Mouse (Mus musculus): ENCODE data around the gene Stpg1. TPM values are rescaled to one million over a fixed set of nuclear protein-coding genes. Genes with fewer than 3 reads are reported as not detected.

Gene Stpg1
- polyA plus RNA-seq, 1 experiment from 2014 or later: 0.79 TPM

DNA sequence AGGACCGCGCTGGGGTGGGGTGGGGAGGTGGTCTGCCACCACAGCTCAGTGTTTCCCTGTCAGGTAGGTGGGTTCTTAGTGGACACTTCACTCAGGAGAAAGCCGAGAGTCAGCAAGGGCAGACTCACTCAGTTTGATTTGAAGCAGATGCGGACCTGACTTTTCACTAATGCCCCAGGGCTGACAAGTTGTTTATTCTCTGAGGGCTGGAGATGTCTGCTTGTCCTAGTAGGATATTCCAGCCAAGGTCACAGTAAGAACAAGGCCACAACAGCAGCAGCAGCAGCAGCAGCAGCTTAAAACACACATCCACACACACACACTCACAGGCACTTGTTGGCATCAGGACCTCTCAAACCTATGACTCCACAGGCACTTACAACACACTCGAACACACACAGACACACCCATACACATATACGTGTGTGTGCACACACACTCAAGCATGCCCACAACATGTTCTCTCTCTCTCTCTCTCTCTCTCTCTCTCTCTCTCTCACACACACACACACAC is 76.5 kb downstream of the Stpg1 start:
- Histone ChIP-seq H3K4me3 (ENCODE audit: low read depth, low read length) (no peak overlapping the region), H3K27ac (ENCODE audit: low read depth, low read length) (no peak overlapping the region), H3K27me3 (ENCODE audit: control insufficient read depth, insufficient read depth, low read length) (peaks cover 50% of the 10 kb centered on the region), H3K9me3 (ENCODE audit: control insufficient read depth, low read length) (no peaks in the 10 kb centered on the region), H3K9ac (ENCODE audit: low read depth, low read length) (no peak overlapping the region), H3K4me1 (replicated peaks; ENCODE audit: control insufficient read depth, insufficient read depth, low read length) (peaks cover 4% of the 10 kb centered on the region; the same call in 1 of the 2 replicates), H3K36me3 (ENCODE audit: control insufficient read depth, insufficient read depth, low read length) (no peaks in the 10 kb centered on the region), H3K4me2 (replicated peaks; ENCODE audit: low read depth, low read length) (no peak overlapping the region)
- ATAC-seq (ENCODE audit: low FRiP score) (no peak), DNase-seq (ENCODE audit: low spot score) (no peak)
- 56% methylated on average over 6 of the region's 6 CpGs for WGBS

DNA sequence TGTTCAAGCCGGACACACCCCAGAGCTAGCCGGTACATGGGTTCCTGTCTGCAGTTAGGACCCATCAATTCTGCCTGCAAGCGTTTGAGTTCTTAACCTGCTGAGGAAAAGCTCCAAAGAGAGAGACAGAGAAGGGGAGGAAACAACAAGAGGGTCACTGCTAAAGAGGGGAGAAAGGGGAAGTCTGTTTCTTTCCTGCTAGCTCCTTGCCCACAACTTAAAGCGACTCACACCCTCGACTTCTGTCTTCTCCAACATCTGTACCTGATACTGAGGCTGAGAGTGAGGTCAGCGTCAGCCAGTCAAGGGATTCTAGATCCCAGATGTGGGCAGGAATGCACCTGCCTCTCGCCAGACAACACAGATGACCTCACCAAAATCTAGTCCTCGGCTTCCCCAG is 77.7 kb downstream of the Stpg1 start:
- Histone ChIP-seq H3K4me1 (replicated peaks; ENCODE audit: control insufficient read depth, insufficient read depth, low read length) (peaks cover 4% of the 10 kb centered on the region; the same call in 1 of the 2 replicates), H3K27me3 (ENCODE audit: control insufficient read depth, insufficient read depth, low read length) (peaks cover 50% of the 10 kb centered on the region), H3K9me3 (ENCODE audit: control insufficient read depth, low read length) (no peaks in the 10 kb centered on the region), H3K36me3 (ENCODE audit: control insufficient read depth, insufficient read depth, low read length) (no peaks in the 10 kb centered on the region), H3K9ac (ENCODE audit: low read depth, low read length) (no peak overlapping the region), H3K27ac (ENCODE audit: low read depth, low read length) (no peak overlapping the region), H3K4me3 (ENCODE audit: low read depth, low read length) (no peak overlapping the region), H3K4me2 (replicated peaks; ENCODE audit: low read depth, low read length) (no peak overlapping the region)
- ATAC-seq (ENCODE audit: low FRiP score) (no peak), DNase-seq (ENCODE audit: low spot score) (no peak)
- WGBS: 32% methylated on average over 8 of the region's 8 CpGs

DNA sequence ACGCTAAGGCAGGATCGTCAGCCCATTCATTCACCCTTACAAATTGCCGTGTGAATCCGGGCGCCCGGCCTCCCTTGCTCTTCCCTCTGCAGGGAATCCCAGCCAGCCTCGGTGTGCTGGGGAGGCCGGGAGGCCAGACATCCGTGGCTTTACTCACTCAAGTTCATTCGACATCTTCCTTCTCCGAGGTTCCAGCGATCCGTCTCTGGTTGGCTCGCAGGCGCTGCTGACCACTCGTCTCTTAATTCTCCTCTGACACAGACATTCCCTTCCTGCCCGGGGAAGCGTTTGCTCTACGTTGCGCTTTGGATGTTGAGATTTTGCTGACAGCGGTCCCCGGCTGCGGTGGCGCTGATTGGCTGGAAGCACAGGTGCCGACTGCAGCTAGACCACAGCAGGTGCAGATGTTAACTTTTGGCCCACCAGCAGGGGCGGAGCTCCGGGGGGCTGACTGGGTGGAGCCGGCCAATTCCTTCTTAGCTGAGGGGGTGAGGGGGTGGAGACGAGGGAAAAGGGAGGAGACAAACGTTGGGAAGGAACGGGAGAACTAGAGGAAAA is 78.7 kb downstream of the Stpg1 start, which contains the start of gene Grhl3:
Gene Grhl3 (minus strand): TSS at position 380 of the 558 bp plus-strand sequence.
- peak within 1 kb of the TSS; percentile 47 for H3K4me2 ChIP-seq (replicated peaks; ENCODE audit: low read depth, low read length)
- no peaks in the 10 kb centered on the region for H3K9me3 ChIP-seq (ENCODE audit: control insufficient read depth, low read length)
- ATAC-seq (ENCODE audit: low FRiP score) (no peak), DNase-seq (ENCODE audit: low spot score) (peak; percentile 54)
- peak within 1 kb of the TSS; percentile 17 for H3K4me3 ChIP-seq (ENCODE audit: low read depth, low read length)
- under 1% methylated on average over 31 of the region's 31 CpGs for WGBS
- peaks cover 4% of the 10 kb centered on the region; the same call in 1 of the 2 replicates for H3K4me1 ChIP-seq (replicated peaks; ENCODE audit: control insufficient read depth, insufficient read depth, low read length)
- H3K27me3 ChIP-seq (ENCODE audit: control insufficient read depth, insufficient read depth, low read length): peaks cover 50% of the 10 kb centered on the region
- H3K9ac ChIP-seq (ENCODE audit: low read depth, low read length): no peak within 1 kb of the TSS
- no peaks in the 10 kb centered on the region for H3K36me3 ChIP-seq (ENCODE audit: control insufficient read depth, insufficient read depth, low read length)
- no peak within 1 kb of the TSS for H3K27ac ChIP-seq (ENCODE audit: low read depth, low read length)

DNA sequence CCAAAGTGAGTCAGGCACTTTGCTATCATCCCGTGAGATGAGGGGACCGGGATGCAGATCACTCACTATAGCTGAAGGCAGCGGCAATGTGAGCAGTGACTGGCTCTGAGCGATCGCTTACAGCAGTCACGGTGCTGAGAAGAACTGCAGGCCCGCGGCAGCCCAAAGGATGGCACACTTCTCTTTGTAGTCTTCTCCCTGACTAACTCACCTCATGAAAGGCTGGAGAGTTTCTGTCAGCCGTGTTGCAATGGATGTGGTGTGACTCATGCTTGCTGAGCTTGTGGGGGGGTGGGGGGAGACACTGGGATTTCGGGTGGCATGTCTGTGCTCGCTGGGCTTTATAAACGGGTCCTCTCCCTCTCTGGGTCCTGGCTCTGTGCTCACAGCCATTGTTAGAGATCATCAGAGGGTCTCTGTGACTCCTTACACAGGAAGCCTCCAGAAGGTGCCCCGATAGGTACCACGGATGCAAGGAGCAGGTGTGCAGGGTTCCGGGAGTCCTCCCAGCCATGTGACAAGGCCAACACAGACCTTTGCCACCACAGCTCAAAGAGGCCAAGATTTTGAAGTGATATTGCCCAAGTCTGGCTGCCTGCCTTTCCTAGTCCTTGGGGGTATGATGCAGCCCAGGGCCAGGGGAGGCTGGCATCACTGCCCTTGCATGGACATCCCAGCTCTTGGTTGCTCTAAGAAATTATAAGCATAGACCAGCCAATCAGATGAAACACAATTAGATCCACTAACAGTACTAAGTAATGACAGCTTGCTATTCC is 81.0 kb downstream of the Stpg1 start:
- Histone ChIP-seq H3K4me1 (replicated peaks; ENCODE audit: control insufficient read depth, insufficient read depth, low read length) (no peaks in the 10 kb centered on the region; the same call in 1 of the 2 replicates), H3K9ac (ENCODE audit: low read depth, low read length) (no peak overlapping the region), H3K9me3 (ENCODE audit: control insufficient read depth, low read length) (no peaks in the 10 kb centered on the region), H3K4me3 (ENCODE audit: low read depth, low read length) (no peak overlapping the region), H3K36me3 (ENCODE audit: control insufficient read depth, insufficient read depth, low read length) (no peaks in the 10 kb centered on the region), H3K27ac (ENCODE audit: low read depth, low read length) (no peak overlapping the region), H3K27me3 (ENCODE audit: control insufficient read depth, insufficient read depth, low read length) (peaks cover 38% of the 10 kb centered on the region), H3K4me2 (replicated peaks; ENCODE audit: low read depth, low read length) (no peak overlapping the region)
- WGBS: 66% methylated on average over 15 of the region's 15 CpGs
- no peak for DNase-seq (ENCODE audit: low spot score)
- ATAC-seq (ENCODE audit: low FRiP score): no peak

DNA sequence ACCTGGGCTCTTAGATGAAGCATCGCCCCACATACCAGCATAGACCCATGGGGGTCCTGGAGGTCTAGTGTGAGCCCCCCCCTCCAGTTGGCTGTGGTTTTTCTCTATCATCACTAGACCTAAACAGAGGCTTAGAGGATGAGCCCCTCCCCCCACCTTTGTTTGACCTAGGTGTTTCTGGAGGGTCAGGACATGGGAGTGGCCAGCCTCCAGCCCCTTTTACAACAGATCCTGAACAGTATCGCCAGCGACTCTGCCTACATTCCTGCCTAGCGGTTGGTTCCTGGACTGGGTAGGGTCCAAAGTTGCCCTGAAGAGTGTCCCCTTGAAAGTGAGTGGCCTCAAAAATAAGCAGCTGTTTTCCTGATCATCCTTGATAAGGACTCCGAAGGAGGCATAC is 83.9 kb downstream of the Stpg1 start:
- WGBS: 82% methylated on average over 5 of the region's 5 CpGs
- ATAC-seq (ENCODE audit: low FRiP score): no peak

DNA sequence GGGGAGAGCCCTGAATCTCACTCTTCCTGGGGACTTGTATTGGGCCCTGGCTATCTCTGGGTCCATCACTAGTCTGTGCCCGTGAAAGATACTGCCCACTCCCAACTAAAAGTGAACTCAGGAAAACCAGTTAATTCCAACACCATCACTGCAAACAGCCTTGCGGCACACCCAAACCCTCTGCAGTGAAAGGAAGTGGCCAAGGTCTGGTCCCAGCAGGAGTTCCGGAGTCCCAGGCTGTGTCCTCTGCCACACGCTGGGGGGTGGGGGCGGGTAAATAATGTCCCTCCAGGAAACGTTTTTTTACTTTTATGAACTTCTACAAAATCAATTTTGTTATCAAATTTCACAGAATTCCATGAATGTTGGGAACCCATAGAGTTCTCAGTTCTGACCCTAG is 85.1 kb downstream of the Stpg1 start:
- no peak overlapping the region for H3K27ac ChIP-seq (ENCODE audit: low read depth, low read length)
- ATAC-seq (ENCODE audit: low FRiP score) (no peak), DNase-seq (ENCODE audit: low spot score) (no peak)
- 65% methylated on average over 6 of the region's 6 CpGs for WGBS
- H3K4me2 ChIP-seq (replicated peaks; ENCODE audit: low read depth, low read length): no peak overlapping the region
- no peaks in the 10 kb centered on the region for H3K36me3 ChIP-seq (ENCODE audit: control insufficient read depth, insufficient read depth, low read length)
- peaks cover under 1% of the 10 kb centered on the region; the same call in 1 of the 2 replicates for H3K27me3 ChIP-seq (ENCODE audit: control insufficient read depth, insufficient read depth, low read length)
- H3K9me3 ChIP-seq (ENCODE audit: control insufficient read depth, low read length): no peaks in the 10 kb centered on the region
- no peak overlapping the region for H3K9ac ChIP-seq (ENCODE audit: low read depth, low read length)
- H3K4me1 ChIP-seq (replicated peaks; ENCODE audit: control insufficient read depth, insufficient read depth, low read length): no peaks in the 10 kb centered on the region
- no peak overlapping the region for H3K4me3 ChIP-seq (ENCODE audit: low read depth, low read length)

More for the DNA sequence above, 83.9 kb downstream of the Stpg1 start:
- DNase-seq (ENCODE audit: low spot score): no peak
- Histone ChIP-seq H3K27ac (ENCODE audit: low read depth, low read length) (no peak overlapping the region), H3K27me3 (ENCODE audit: control insufficient read depth, insufficient read depth, low read length) (peaks cover 12% of the 10 kb centered on the region), H3K36me3 (ENCODE audit: control insufficient read depth, insufficient read depth, low read length) (no peaks in the 10 kb centered on the region), H3K4me3 (ENCODE audit: low read depth, low read length) (no peak overlapping the region), H3K9me3 (ENCODE audit: control insufficient read depth, low read length) (no peaks in the 10 kb centered on the region), H3K9ac (ENCODE audit: low read depth, low read length) (no peak overlapping the region), H3K4me1 (replicated peaks; ENCODE audit: control insufficient read depth, insufficient read depth, low read length) (no peaks in the 10 kb centered on the region; the same call in 1 of the 2 replicates), H3K4me2 (replicated peaks; ENCODE audit: low read depth, low read length) (no peak overlapping the region)

DNA sequence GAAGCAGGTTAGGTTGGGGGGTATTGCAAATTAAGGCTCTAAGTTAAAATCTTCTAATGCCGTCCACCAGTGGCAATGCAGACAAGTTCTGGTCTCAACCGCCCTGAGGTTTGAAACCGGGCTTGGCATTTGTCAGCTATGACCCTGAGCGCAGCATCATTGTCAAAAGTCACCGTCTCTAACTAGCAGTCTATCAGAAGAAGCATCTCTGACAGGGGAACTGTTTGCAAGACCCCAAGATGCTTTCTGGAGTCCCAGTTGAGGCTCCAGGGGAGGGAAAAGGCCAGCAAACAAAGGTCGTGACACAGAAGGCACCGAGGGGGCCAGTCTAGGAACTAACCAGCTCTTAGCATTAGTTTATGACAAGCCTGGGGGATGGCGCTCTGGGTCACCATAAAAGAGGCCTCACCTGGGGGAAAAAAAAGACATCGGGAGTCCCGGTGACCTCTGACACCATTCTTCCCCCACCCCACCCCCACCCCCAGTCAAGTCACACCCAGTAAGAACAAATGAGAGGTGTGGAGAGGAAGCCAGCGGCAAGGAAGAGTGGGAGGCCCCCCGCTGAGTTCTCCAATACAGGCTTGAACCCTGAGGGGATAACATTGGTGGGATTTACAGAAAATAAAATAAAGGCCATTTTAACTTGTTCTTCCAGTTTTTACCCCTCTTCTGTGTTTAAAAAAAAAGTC is 86.8 kb downstream of the Stpg1 start:
- ATAC-seq (ENCODE audit: low FRiP score) (no peak), DNase-seq (ENCODE audit: low spot score) (no peak)
- H3K27ac ChIP-seq (ENCODE audit: low read depth, low read length): no peak overlapping the region
- no peaks in the 10 kb centered on the region for H3K9me3 ChIP-seq (ENCODE audit: control insufficient read depth, low read length)
- no peak overlapping the region for H3K9ac ChIP-seq (ENCODE audit: low read depth, low read length)
- WGBS: 29% methylated on average over 12 of the region's 12 CpGs
- no peak overlapping the region for H3K4me3 ChIP-seq (ENCODE audit: low read depth, low read length)
- H3K4me1 ChIP-seq (replicated peaks; ENCODE audit: control insufficient read depth, insufficient read depth, low read length): no peaks in the 10 kb centered on the region
- no peak overlapping the region for H3K4me2 ChIP-seq (replicated peaks; ENCODE audit: low read depth, low read length)
- H3K27me3 ChIP-seq (ENCODE audit: control insufficient read depth, insufficient read depth, low read length): no peaks in the 10 kb centered on the region
- H3K36me3 ChIP-seq (ENCODE audit: control insufficient read depth, insufficient read depth, low read length): no peaks in the 10 kb centered on the region

DNA sequence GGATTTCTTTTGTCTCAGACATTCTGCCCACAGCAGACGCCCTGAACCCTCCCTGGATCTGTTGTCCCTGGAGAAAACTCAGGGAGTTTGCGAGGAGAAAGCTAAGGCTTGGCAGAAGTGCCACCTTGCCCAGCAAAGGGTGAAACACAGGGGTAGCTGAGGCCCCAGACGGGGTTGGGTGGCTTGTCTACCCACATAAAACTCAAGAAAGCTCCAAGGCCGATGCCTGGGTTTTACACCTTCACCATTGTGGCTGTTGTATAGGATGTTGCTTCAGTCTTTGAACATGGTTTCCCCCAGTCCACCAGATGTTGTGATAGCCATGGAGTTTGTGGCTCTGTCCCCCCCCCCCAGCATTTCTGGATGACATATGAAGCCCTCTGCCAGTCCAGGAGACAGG is 90.2 kb downstream of the Stpg1 start:
- H3K27ac ChIP-seq (ENCODE audit: low read depth, low read length): no peak overlapping the region
- WGBS: 60% methylated on average over 4 of the region's 4 CpGs
- H3K4me3 ChIP-seq (ENCODE audit: low read depth, low read length): no peak overlapping the region
- H3K27me3 ChIP-seq (ENCODE audit: control insufficient read depth, insufficient read depth, low read length): no peaks in the 10 kb centered on the region
- H3K4me1 ChIP-seq (replicated peaks; ENCODE audit: control insufficient read depth, insufficient read depth, low read length): no peaks in the 10 kb centered on the region
- no peak for ATAC-seq (ENCODE audit: low FRiP score)
- no peak for DNase-seq (ENCODE audit: low spot score)
- H3K9me3 ChIP-seq (ENCODE audit: control insufficient read depth, low read length): no peaks in the 10 kb centered on the region
- H3K4me2 ChIP-seq (replicated peaks; ENCODE audit: low read depth, low read length): no peak overlapping the region
- H3K9ac ChIP-seq (ENCODE audit: low read depth, low read length): no peak overlapping the region
- H3K36me3 ChIP-seq (ENCODE audit: control insufficient read depth, insufficient read depth, low read length): no peaks in the 10 kb centered on the region
